Mouse (Mus musculus): Measurements from ENCODE around the gene Slc6a3.

DNA sequence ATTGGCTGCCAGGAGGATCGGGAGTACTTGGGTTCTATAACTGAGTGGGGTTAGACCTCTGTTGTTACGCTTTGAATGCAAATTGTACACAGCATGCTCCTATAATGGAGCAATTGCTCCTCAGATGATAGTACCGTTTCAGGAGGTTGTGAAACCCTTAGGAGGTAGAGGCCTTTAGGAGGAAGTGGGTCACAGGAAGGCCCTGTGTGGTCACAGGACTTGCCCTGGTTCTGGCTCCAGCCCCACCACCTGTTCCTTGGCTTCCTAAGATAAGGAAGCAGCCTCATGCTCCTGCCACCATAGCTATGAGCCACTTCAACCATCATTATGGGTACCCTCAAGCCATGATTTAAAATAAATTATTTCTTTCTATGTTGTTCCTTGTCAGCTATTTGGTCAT lies 54.9 kb downstream of the Slc6a3 start:
- TF ChIP-seq CTCF (IDR thresholded peaks at IDR 0.05; ENCODE audit: low read depth) (no peak), EP300 (IDR thresholded peaks at IDR 0.05; ENCODE audit: low read depth) (no peak)
